Mouse (Mus musculus) lung, postnatal 0 days (tissue): ENCODE measurements around the gene Kcnq5.

Source experiments
- CTCF ChIP-seq: IDR thresholded peaks from 2 replicates; pipeline ENCODE4 v1.5.1; 2016; ENCODE audit warnings: antibody characterized with exemption, mild to moderate bottlenecking
- EP300 ChIP-seq: IDR thresholded peaks from 2 replicates; pipeline ENCODE4 v1.6.1; 2016; ENCODE audit warnings: antibody characterized with exemption, mild to moderate bottlenecking, control low read depth

DNA sequence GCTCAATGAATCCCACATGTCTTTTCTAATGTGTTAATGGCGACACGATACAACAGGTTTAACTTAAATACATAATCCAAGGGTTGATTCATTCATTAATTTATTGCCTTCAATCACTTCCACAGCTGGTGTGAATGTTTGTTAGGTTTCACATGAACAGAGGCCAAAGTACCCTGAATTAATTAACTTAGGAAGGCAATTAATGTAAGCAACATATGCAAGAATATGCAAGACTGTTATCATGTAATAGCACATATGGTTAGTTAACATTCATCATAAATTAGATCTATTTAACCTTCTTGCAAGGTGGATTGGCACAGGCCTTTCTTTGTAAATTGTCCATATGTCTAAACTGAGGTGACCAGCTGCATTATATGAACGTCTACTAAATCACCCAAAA is 300.9 kb downstream of the Kcnq5 start:
- TF ChIP-seq CTCF = no peak
- no peak for TF ChIP-seq EP300
